Mouse (Mus musculus): Measurements from ENCODE around the gene Msrb3.

Gene Msrb3

GRCm38 (mm10) chr10:120861674-120862073, 37.2 kb downstream of the Msrb3 start:
- no peak for DNase-seq (ENCODE audit: low spot score in 2 of 2)

- no peak for DNase-seq (ENCODE audit: low spot score in 2 of 2)
Measured at GRCm38 (mm10) chr10:120861194-120861593, 37.7 kb downstream of the Msrb3 start.

- no peak for DNase-seq (ENCODE audit: low spot score in 2 of 2)
Measured at GRCm38 (mm10) chr10:120857531-120858001, 41.3 kb downstream of the Msrb3 start.

GRCm38 (mm10) chr10:120854329-120854728, 44.6 kb downstream of the Msrb3 start:
- no peak for DNase-seq (ENCODE audit: low spot score in 2 of 2)

GRCm38 (mm10) chr10:120853816-120854215, 45.1 kb downstream of the Msrb3 start:
- DNase-seq (ENCODE audit: low spot score in 2 of 2), result no peak

GRCm38 (mm10) chr10:120851196-120851781, 47.6 kb downstream of the Msrb3 start:
- DNase-seq (ENCODE audit: low spot score in 2 of 2), result no peak

- DNase-seq (ENCODE audit: low spot score in 2 of 2), result no peak
Measured at GRCm38 (mm10) chr10:120850391-120851195, 48.3 kb downstream of the Msrb3 start.

GRCm38 (mm10) chr10:120848677-120849076, 50.2 kb downstream of the Msrb3 start:
- DNase-seq (ENCODE audit: low spot score in 2 of 2), result no peak

- DNase-seq (ENCODE audit: low spot score in 2 of 2), result no peak
Measured at GRCm38 (mm10) chr10:120847785-120848184, 51.1 kb downstream of the Msrb3 start.

GRCm38 (mm10) chr10:120839966-120840365, 58.9 kb downstream of the Msrb3 start:
- no peak for DNase-seq (ENCODE audit: low spot score in 2 of 2)

- DNase-seq (ENCODE audit: low spot score in 2 of 2), result no peak
Measured at GRCm38 (mm10) chr10:120834531-120834930, 64.4 kb downstream of the Msrb3 start.

GRCm38 (mm10) chr10:120833836-120834235, 65.1 kb downstream of the Msrb3 start:
- no peak for DNase-seq (ENCODE audit: low spot score in 2 of 2)

GRCm38 (mm10) chr10:120827761-120828160, 71.1 kb downstream of the Msrb3 start:
- DNase-seq (ENCODE audit: low spot score in 2 of 2), result no peak

- DNase-seq (ENCODE audit: low spot score in 2 of 2), result no peak
Measured at GRCm38 (mm10) chr10:120826795-120827669, 71.9 kb downstream of the Msrb3 start.

- no peak for DNase-seq (ENCODE audit: low spot score in 2 of 2)
Measured at GRCm38 (mm10) chr10:120826381-120826780, 72.5 kb downstream of the Msrb3 start.

- DNase-seq (ENCODE audit: low spot score in 2 of 2), result no peak
Measured at GRCm38 (mm10) chr10:120825594-120825993, 73.3 kb downstream of the Msrb3 start.

- DNase-seq (ENCODE audit: low spot score in 2 of 2), result no peak
Measured at GRCm38 (mm10) chr10:120821491-120822358, 77.2 kb downstream of the Msrb3 start.

GRCm38 (mm10) chr10:120820781-120821300, 78.1 kb downstream of the Msrb3 start:
- DNase-seq (ENCODE audit: low spot score in 2 of 2), result no peak

GRCm38 (mm10) chr10:120815290-120815689, 83.6 kb downstream of the Msrb3 start:
- no peak for DNase-seq (ENCODE audit: low spot score in 2 of 2)

- no peak for DNase-seq (ENCODE audit: low spot score in 2 of 2)
Measured at GRCm38 (mm10) chr10:120811796-120812443, 87.0 kb downstream of the Msrb3 start.
